Mouse (Mus musculus) spleen, adult 2 months (tissue): ENCODE measurements around the gene Ppp2r2d. TPM values are rescaled to one million over a fixed set of nuclear protein-coding genes. Genes with fewer than 3 reads are reported as not detected.

Experiments
- DNase-seq, 2 experiments: peaks; one replicate each; pipeline versions ENCODE4 v3.0.0 to v3.0.0-alpha.2; 2012 to 2021; ENCODE audit warnings: low spot score in 2 of 2, low read depth in 1 of 2
- H3K27ac ChIP-seq: fragments of 200-500 bp; 2 replicates; pipeline ENCODE4 v1.5.1; 2012; ENCODE audit warnings: low read length, inconsistent platforms; ENCODE audit not compliant: insufficient read depth
- H3K27me3 ChIP-seq: fragments of 200-500 bp; 2 replicates; pipeline ENCODE4 v1.6.1; 2012; ENCODE audit warnings: mild to moderate bottlenecking, moderate library complexity, low read length, inconsistent platforms; ENCODE audit not compliant: control insufficient read depth, insufficient read depth
- H3K36me3 ChIP-seq: fragments of 200-500 bp; 2 replicates; pipeline ENCODE4 v1.6.1; 2012; ENCODE audit warnings: mild to moderate bottlenecking, low read length, inconsistent platforms; ENCODE audit not compliant: control insufficient read depth, insufficient read depth
- H3K4me1 ChIP-seq: fragments of 200-500 bp; 2 replicates; pipeline ENCODE4 v1.6.1; 2011; ENCODE audit warnings: inconsistent platforms; ENCODE audit not compliant: control insufficient read depth, insufficient read depth, insufficient read length
- H3K4me3 ChIP-seq: fragments of 200-500 bp; 2 replicates; pipeline ENCODE4 v1.5.1; 2011; ENCODE audit warnings: mild to moderate bottlenecking, inconsistent platforms; ENCODE audit not compliant: insufficient read depth, insufficient read length; ENCODE audit errors: extremely low read depth
- CTCF ChIP-seq: fragments of 200-500 bp; IDR thresholded peaks from 2 replicates; pipeline ENCODE4 v1.5.1; 2011; ENCODE audit warnings: mild to moderate bottlenecking, inconsistent platforms; ENCODE audit not compliant: insufficient read depth, insufficient read length, insufficient replicate concordance; ENCODE audit errors: extremely low read depth
- POLR2A ChIP-seq: fragments of 200-500 bp; IDR thresholded peaks from 2 replicates; pipeline ENCODE4 v1.6.1; 2011; ENCODE audit warnings: low read depth, low read length, inconsistent platforms
- WGBS: fragments of 180-500 bp; shearing (Covaris S2); methylation state at CpG from one replicate; pipeline ENCODE4 v1.1.7; 2018; 5-methylcytosine and 5-hydroxymethylcytosine counted together
- polyA plus RNA-seq: library from polyadenylated mRNA; depleted of rRNA; stranded (reverse); fragments of >200 nt; gene quantifications from 2 replicates; pipeline ENCODE4 v1.2.3, GENCODE M21; 2012

The Ppp2r2d gene
- polyA plus RNA-seq, 1 experiment: 11.3 TPM

- DNase-seq: no peak
- Histone ChIP-seq H3K27ac (no peak overlapping the region), H3K4me3 (no peak overlapping the region), H3K4me1 (no peaks in the 10 kb centered on the region), H3K36me3 (peaks cover 5% of the 10 kb centered on the region), H3K27me3 (no peaks in the 10 kb centered on the region)
- WGBS: 93% methylated on average over 2 of the region's 2 CpGs
- TF ChIP-seq CTCF (no peak), POLR2A (no peak)
Observed at GRCm38 (mm10) chr7:138854201-138854600, 8.3 kb downstream of the Ppp2r2d start.

GRCm38 (mm10) chr7:138856670-138857069 lies 10.8 kb downstream of the Ppp2r2d start:
- 85% methylated on average over 2 of the region's 2 CpGs for WGBS
- DNase-seq: no peak
- TF ChIP-seq CTCF: no peak
- no peak for TF ChIP-seq POLR2A
- Histone ChIP-seq H3K36me3 (peaks cover 5% of the 10 kb centered on the region), H3K27ac (no peak overlapping the region), H3K27me3 (no peaks in the 10 kb centered on the region), H3K4me1 (no peaks in the 10 kb centered on the region), H3K4me3 (no peak overlapping the region)

GRCm38 (mm10) chr7:138863950-138864572 lies 18.2 kb downstream of the Ppp2r2d start:
- no peaks in the 10 kb centered on the region for H3K27me3 ChIP-seq
- 98% methylated on average over 3 of the region's 3 CpGs for WGBS
- H3K27ac ChIP-seq: no peak overlapping the region
- no peak for TF ChIP-seq CTCF
- TF ChIP-seq POLR2A: no peak
- H3K4me1 ChIP-seq: no peaks in the 10 kb centered on the region
- H3K4me3 ChIP-seq: no peak overlapping the region
- no peak for DNase-seq
- peaks cover 3% of the 10 kb centered on the region for H3K36me3 ChIP-seq

GRCm38 (mm10) chr7:138864776-138865175 lies 18.9 kb downstream of the Ppp2r2d start:
- no peaks in the 10 kb centered on the region for H3K4me1 ChIP-seq
- no peak for DNase-seq
- 90% methylated on average over 1 of the region's 1 CpGs for WGBS
- no peak overlapping the region for H3K4me3 ChIP-seq
- TF ChIP-seq CTCF: no peak
- TF ChIP-seq POLR2A: no peak
- H3K27me3 ChIP-seq: no peaks in the 10 kb centered on the region
- H3K36me3 ChIP-seq: peaks cover 3% of the 10 kb centered on the region
- no peak overlapping the region for H3K27ac ChIP-seq

- WGBS: 84% methylated on average over 6 of the region's 6 CpGs
- H3K4me3 ChIP-seq: no peak overlapping the region
- no peak overlapping the region for H3K27ac ChIP-seq
- H3K27me3 ChIP-seq: no peaks in the 10 kb centered on the region
- TF ChIP-seq CTCF (no peak), POLR2A (no peak)
- DNase-seq: no peak
- peaks cover 7% of the 10 kb centered on the region for H3K36me3 ChIP-seq
- H3K4me1 ChIP-seq: no peaks in the 10 kb centered on the region
Observed at GRCm38 (mm10) chr7:138867286-138867685, 21.4 kb downstream of the Ppp2r2d start.

- H3K4me1 ChIP-seq: no peaks in the 10 kb centered on the region
- H3K27me3 ChIP-seq: no peaks in the 10 kb centered on the region
- no peak overlapping the region for H3K4me3 ChIP-seq
- 92% methylated on average over 4 of the region's 4 CpGs for WGBS
- no peak overlapping the region for H3K27ac ChIP-seq
- TF ChIP-seq CTCF (no peak), POLR2A (no peak)
- peaks cover 8% of the 10 kb centered on the region for H3K36me3 ChIP-seq
- no peak for DNase-seq
Observed at GRCm38 (mm10) chr7:138868316-138868715, 22.4 kb downstream of the Ppp2r2d start.

GRCm38 (mm10) chr7:138872956-138873355 lies 27.1 kb downstream of the Ppp2r2d start:
- 95% methylated on average over 3 of the region's 3 CpGs for WGBS
- DNase-seq: no peak
- TF ChIP-seq POLR2A: no peak
- TF ChIP-seq CTCF: no peak
- H3K4me3 ChIP-seq: no peak overlapping the region
- peaks cover 27% of the 10 kb centered on the region for H3K36me3 ChIP-seq
- no peak overlapping the region for H3K27ac ChIP-seq
- H3K27me3 ChIP-seq: no peaks in the 10 kb centered on the region
- no peaks in the 10 kb centered on the region for H3K4me1 ChIP-seq
